Mouse (Mus musculus) forebrain, embryonic 13.5 days (tissue): ENCODE measurements around the gene 4930519P11Rik. TPM values are rescaled to one million over a fixed set of nuclear protein-coding genes. Genes with fewer than 3 reads are reported as not detected.

ENCODE experiments used
- polyA plus RNA-seq: library from polyadenylated mRNA; unstranded; fragments of >200 nt; fragmentation: Nextera tagmentation; extraction: Ambion mirVana; gene quantifications from 2 replicates; pipeline ENCODE4 v1.2.1, GENCODE M21; 2015

The 4930519P11Rik gene
- polyA plus RNA-seq, 1 experiment from 2014 or later, result 0.88 TPM

Other genes starting within 250 kb of the 4930519P11Rik start
- 16.0 and 17.4 TPM in 2 replicates for gene Cdk5rap1, start 240.4 kb downstream of the 4930519P11Rik start, polyA plus RNA-seq
- 3.8 and 4.1 TPM in 2 replicates for gene Snta1, start 205.3 kb downstream of the 4930519P11Rik start, polyA plus RNA-seq
- 69.4 and 79.1 TPM in 2 replicates for gene Cbfa2t2, start 177.0 kb downstream of the 4930519P11Rik start, polyA plus RNA-seq
- gene 1700003F12Rik, start 66.4 kb downstream of the 4930519P11Rik start, polyA plus RNA-seq, result 1.4 TPM in 2 replicates
- 0.49 and 0.68 TPM in 2 replicates for gene Actl10, start 61.7 kb downstream of the 4930519P11Rik start, polyA plus RNA-seq
- gene Necab3, start 54.5 kb downstream of the 4930519P11Rik start, polyA plus RNA-seq, result 19.8 and 25.4 TPM in 2 replicates
- 20.8 and 22.8 TPM in 2 replicates for gene E2f1, start 43.5 kb downstream of the 4930519P11Rik start, polyA plus RNA-seq
- gene Pxmp4, start 9.7 kb downstream of the 4930519P11Rik start, polyA plus RNA-seq, result 10.7 and 13.0 TPM in 2 replicates
- gene Zfp341, start 140 bp downstream of the 4930519P11Rik start, polyA plus RNA-seq, result 1.5 and 2.0 TPM in 2 replicates
- 22.4 and 24.9 TPM in 2 replicates for gene Chmp4b, start 38.3 kb upstream of the 4930519P11Rik start, polyA plus RNA-seq
- not detected in 2 replicates for gene Gm14214, start 156.6 kb upstream of the 4930519P11Rik start, polyA plus RNA-seq
- gene Raly, start 177.7 kb upstream of the 4930519P11Rik start, polyA plus RNA-seq, result 33.1 and 41.4 TPM in 2 replicates
- 0.39 and 0.49 TPM in 2 replicates for gene a, start 178.0 kb upstream of the 4930519P11Rik start, polyA plus RNA-seq